Mouse (Mus musculus): ENCODE data around the gene Prdm5. TPM values are rescaled to one million over a fixed set of nuclear protein-coding genes. Genes with fewer than 3 reads are reported as not detected.

Gene Prdm5
- total RNA-seq, 4 experiments from 2014 or later, result 29.0 to 35.7 (median 33.2) TPM

DNA sequence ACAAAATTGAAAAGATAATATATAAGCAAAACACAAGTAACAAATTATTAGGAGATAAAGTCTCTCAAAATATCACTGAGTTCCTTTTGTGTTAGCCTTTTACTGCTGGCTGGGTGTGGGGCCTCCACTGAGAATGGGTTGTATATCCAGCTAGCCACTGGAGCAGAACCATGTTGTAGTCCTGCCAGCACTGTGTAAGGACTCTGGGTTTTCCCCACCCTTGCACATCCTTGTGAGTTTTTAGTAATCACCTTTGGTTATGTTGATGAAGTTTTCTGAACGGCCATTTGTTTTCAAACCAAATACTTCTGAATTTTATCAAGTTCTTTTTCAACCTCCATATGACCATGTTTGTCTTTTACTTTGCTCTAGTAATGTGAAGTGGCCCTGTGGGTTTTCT is 151.7 kb downstream of the Prdm5 start:
- DNase-seq (ENCODE audit: low spot score in 2 of 2), result no peak

DNA sequence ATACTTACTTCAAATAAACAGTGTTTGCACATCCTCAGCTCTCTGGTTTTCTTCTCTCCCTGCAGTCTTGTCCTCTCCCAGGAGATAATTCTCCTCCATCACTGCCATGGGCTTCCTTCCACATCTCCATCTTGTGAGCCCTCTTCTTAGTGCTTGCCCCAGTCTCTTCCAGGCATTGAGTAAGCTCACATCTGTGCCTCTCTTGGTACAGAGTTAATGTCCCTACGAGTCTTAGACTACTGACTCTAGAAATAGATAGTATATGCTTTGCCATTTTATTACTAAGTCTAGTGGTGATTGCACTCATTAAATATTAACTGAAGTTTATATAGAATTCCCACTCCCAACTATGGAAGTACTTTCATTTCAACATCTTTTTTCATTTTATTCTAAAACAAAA is 154.0 kb downstream of the Prdm5 start:
- no peak for DNase-seq (ENCODE audit: low spot score in 2 of 2)

DNA sequence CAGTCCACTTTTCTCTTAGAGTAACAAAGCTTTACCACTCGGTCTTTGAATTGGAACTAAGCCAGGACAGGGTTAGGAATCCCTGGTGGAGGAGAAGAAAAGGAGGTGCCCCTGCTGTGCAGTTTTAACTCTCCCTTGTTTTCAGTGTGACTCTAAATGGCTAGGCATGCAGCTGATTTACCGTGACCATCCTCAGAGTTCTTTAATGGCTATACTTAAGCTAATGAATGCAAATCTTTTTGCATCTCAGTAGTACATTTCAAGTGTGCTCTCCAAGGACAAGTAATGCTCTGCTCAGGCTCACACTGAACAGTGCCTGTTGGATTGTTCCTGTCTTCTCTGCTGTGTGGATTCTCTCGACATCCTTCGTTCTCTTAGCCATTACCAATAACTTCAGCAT is 154.4 kb downstream of the Prdm5 start:
- DNase-seq (ENCODE audit: low spot score in 2 of 2), result no peak

DNA sequence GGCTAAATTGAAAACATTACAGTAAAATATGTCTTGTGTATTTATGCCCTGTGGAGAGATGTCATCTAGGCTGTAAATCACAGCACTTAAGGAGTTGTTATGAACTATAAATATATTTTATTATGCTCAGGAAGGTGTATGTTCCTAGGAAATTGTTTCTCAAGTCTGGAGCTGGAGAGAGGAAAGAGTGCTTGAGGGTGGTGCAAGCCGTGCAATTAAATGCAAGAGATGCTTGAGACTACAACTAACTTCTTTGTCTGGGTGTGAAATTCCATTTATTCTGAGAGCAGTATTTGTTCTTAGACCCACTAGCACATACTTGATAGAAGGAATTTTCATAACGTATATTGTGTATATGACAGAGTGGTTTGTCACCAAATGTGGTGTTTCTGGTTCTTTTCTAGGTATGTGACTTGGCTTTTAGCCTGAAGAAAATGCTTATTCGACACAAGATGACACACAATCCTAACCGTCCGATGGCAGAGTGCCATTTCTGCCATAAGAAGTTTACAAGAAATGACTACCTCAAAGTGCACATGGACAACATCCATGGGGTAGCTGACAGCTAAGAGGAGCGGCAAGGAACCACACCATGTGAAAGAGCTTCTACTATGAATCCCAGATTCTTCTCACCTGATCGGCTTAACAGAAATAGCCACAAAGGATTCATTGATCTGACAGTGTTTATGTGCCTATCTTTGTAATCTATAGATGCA is 156.9 kb downstream of the Prdm5 start:
- DNase-seq (ENCODE audit: low spot score in 2 of 2), result no peak

DNA sequence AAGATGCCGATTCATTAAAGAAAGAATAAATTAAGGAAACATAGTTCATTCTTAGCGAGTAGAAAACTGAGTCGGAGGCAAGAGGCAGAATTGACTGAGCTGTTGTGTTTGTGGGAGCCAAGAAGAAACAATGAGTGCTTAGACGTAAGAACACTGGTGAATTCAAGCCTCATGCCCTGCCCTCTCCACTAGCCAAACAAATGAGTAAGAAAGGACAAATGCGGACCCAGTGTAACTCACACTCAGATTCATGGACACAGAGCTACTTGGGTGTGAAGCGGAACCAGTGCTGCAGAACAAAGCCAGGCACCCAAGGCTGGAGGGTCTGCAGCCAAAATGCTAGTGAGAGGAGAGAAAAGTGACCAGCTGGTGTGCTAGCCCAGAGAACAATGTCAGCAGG is 171.7 kb downstream of the Prdm5 start:
- DNase-seq (ENCODE audit: low spot score in 2 of 2), result peak; percentile 10 to 15

DNA sequence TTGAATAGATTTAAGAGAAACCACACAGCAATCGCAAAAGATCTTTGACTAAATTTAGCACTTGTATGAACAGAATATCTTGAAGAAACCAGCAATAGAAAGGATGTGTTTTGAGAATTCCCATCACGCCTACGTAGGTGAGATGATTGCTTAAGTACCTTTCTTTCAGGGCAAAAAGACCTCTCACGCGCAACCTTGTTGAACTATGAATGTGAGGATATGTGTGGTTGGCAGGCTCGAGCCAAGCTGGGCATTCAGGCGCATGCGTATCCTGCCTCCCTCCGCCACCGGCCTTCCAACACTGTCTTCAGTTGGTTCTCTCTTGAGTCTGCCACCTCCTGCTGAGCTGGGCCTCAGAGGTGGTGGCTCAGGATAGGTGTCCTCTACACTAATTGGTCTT is 173.5 kb downstream of the Prdm5 start, which contains the start of gene 4930544G11Rik:
Gene 4930544G11Rik (plus strand): TSS at position 301 of the 400 bp plus-strand sequence.
- DNase-seq (ENCODE audit: low spot score in 2 of 2), result no peak

DNA sequence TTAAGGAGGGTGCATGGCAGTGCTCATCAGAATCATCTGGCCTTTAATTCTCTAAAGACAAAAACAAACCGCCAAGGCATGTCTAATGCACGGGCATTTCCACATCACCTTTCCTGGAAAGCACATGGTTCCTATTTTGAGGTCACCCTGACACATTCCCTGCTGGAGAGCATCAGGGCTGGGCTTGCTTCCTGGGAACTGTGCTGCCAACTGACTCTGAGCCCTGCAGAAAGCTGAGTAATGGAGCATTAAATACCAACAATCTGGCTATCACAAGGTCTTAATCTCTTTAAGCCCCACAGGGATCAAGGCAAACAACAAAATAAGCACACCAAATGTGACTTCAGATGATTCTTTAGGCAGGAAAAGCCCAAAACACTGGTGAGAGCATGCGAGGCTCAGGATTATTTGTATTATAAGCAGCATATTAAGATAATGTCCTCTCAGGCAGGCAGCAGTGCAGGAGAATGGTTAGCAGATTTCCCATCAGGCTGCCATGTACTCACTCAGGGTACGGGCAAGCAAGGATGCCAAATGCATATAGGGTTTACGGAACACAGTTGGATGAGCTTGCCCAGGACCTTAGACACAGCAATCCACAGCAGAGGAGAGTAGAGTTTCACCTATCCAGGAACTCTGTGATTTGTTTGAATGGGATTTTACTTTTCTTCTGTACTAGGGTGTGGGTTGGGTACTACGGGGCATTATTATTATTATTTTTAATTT is 190.8 kb downstream of the Prdm5 start:
- DNase-seq (ENCODE audit: low spot score in 2 of 2), result no peak

DNA sequence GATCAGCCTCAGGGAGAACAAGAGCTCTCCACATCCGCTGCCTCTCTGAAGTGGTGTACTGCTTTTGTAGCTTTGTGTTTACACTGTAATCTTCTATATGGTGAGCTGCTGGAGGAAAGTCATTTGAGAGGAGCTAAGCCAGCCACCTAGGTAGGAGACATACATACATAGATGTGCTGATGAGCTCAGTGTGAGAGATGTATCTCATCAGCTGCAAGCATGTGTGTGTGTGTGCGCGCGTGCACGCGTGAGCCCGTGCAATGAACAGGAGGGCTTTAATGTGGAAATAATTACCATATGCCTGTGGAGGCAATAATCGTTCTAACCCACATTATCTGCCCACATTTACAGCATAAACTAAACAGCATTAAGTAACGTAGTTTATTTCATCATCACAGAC is 191.6 kb downstream of the Prdm5 start:
- no peak for DNase-seq (ENCODE audit: low spot score in 2 of 2)

Other genes with a start within 250 kb of the Prdm5 start
- gene Ndnf, start 107.4 kb upstream of the Prdm5 start, total RNA-seq (2022), result 10 to 100 TPM; 14.5 to 25.4 (median 15.2) TPM
- gene 4930544G11Rik, start 173.6 kb downstream of the Prdm5 start, total RNA-seq (2022), result not detected